In the genomic region with DNA sequence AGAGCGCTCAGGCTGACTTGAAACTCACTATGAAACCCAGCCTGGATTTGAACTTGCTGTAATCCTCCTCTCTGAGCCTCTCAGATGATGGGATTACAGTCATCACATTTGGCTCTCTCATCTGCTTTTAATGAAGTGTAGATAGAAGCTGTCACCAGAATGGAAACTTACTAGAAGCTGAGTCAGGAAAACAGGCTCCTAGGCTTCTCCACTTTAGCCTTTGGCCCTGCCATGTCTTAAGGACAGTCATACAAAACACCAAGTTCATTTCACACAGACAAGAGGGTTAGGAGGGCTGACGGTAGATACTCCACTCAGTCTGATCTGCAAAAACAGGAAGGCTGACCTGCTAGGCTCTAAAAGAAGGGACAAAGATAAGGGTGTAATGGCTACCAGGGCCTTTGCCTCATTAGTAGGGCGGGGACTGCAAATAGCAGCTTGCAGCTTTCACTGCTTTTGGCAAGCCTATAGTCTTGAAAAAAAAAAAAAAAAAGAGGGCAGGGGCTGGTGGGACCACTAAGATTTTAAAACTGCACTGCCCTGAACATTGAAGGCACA, we compare ENCODE assay signal across 11 mouse cellular contexts. TPM values are rescaled to one million over a fixed set of nuclear protein-coding genes. Genes with fewer than 3 reads are reported as not detected.
DNase-seq lines count a peak whose midpoint lies in the region; ATAC-seq and TF ChIP-seq lines count a peak whose summit lies in the region.
"Had no signal": no experiment of that assay in that cellular context is flagged by ENCODE, and none has a peak within 500 bp of the region (broad histone marks: within the 10 kb centered on the region; RNA-seq: fewer than 3 reads in every experiment).

No protein-coding gene starts in this region.

- H3K9ac ChIP-seq in embryonic facial prominence, embryonic 15.5 days = no peak overlapping the region
- H3K9ac ChIP-seq in kidney, postnatal 0 days (ENCODE audit: low read depth, low read length) = no peak overlapping the region
- no peak overlapping the region for H3K9ac ChIP-seq in intestine, postnatal 0 days (ENCODE audit: low read depth, low read length)
- no peak overlapping the region for H3K9ac ChIP-seq in stomach, embryonic 15.5 days
- H3K9ac ChIP-seq: hindbrain, embryonic 15.5 days had no signal

- DNase-seq in embryonic facial prominence, embryonic 10.5 days (ENCODE audit: low spot score) = no peak
- no peak for DNase-seq in kidney, postnatal 0 days (ENCODE audit: low spot score)
- DNase-seq in kidney, postnatal 14 days = no peak
- no peak for DNase-seq in natural killer cell, adult 2 months (ENCODE audit: low spot score in 2 of 2)
- DNase-seq in cerebellum, postnatal 14 days = no peak
- DNase-seq: thymus, postnatal 36 days had no signal

- no peaks in the 10 kb centered on the region for H3K27me3 ChIP-seq in embryonic facial prominence, embryonic 15.5 days
- H3K27me3 ChIP-seq in embryonic facial prominence, embryonic 10.5 days (replicated peaks; ENCODE audit: low read depth, poor library complexity, severe bottlenecking) = no peaks in the 10 kb centered on the region
- H3K27me3 ChIP-seq in kidney, postnatal 0 days (ENCODE audit: insufficient read depth, low read length) = no peaks in the 10 kb centered on the region
- H3K27me3 ChIP-seq in intestine, postnatal 0 days (replicated peaks; ENCODE audit: control insufficient read depth, insufficient read depth, low read length) = no peaks in the 10 kb centered on the region
- no peaks in the 10 kb centered on the region for H3K27me3 ChIP-seq in stomach, embryonic 15.5 days (replicated peaks)
- H3K27me3 ChIP-seq: hindbrain, embryonic 15.5 days had no signal

- H3K9me3 ChIP-seq in embryonic facial prominence, embryonic 15.5 days (replicated peaks) = no peaks in the 10 kb centered on the region
- no peaks in the 10 kb centered on the region for H3K9me3 ChIP-seq in embryonic facial prominence, embryonic 10.5 days
- H3K9me3 ChIP-seq in kidney, postnatal 0 days (replicated peaks; ENCODE audit: low read length) = no peaks in the 10 kb centered on the region
- no peaks in the 10 kb centered on the region for H3K9me3 ChIP-seq in intestine, postnatal 0 days (ENCODE audit: control insufficient read depth)
- no peaks in the 10 kb centered on the region for H3K9me3 ChIP-seq in stomach, embryonic 15.5 days
- H3K9me3 ChIP-seq: hindbrain, embryonic 15.5 days had no signal

- TF ChIP-seq CTCF in kidney, postnatal 0 days (IDR thresholded peaks at IDR 0.05; ENCODE audit: low read depth) = no peak
- no peak for TF ChIP-seq CTCF in intestine, postnatal 0 days (IDR thresholded peaks at IDR 0.05; ENCODE audit: low read depth)

- H3K4me3 ChIP-seq in embryonic facial prominence, embryonic 15.5 days (replicated peaks) = no peak overlapping the region
- no peak overlapping the region for H3K4me3 ChIP-seq in embryonic facial prominence, embryonic 10.5 days
- no peak overlapping the region for H3K4me3 ChIP-seq in kidney, postnatal 0 days (replicated peaks; ENCODE audit: low read depth, low read length)
- H3K4me3 ChIP-seq in intestine, postnatal 0 days (ENCODE audit: low read depth, low read length) = no peak overlapping the region
- H3K4me3 ChIP-seq in stomach, embryonic 15.5 days (replicated peaks) = no peak overlapping the region
- H3K4me3 ChIP-seq: hindbrain, embryonic 15.5 days had no signal

- H3K27ac ChIP-seq in embryonic facial prominence, embryonic 15.5 days (replicated peaks) = 0 out of 2 replicates have a peak overlapping the region, but pooled peaks have one; percentile 67
- no peak overlapping the region for H3K27ac ChIP-seq in embryonic facial prominence, embryonic 10.5 days (replicated peaks)
- 0 out of 2 replicates have a peak overlapping the region, but pooled peaks have one; percentile 13 for H3K27ac ChIP-seq in kidney, postnatal 0 days
- H3K27ac ChIP-seq in intestine, postnatal 0 days (ENCODE audit: low read depth, low read length) = peak overlapping the region; percentile 75
- H3K27ac ChIP-seq in stomach, embryonic 15.5 days = peak overlapping the region; percentile 44; the same call in 1 of the 2 replicates

- WGBS in embryonic facial prominence, embryonic 15.5 days = 80% methylated on average over 3 of the region's 3 CpGs
- WGBS in embryonic facial prominence, embryonic 10.5 days = 72% methylated on average over 3 of the region's 3 CpGs
- WGBS in kidney, postnatal 0 days = 81% methylated on average over 3 of the region's 3 CpGs
- 57% methylated on average over 3 of the region's 3 CpGs for WGBS in intestine, postnatal 0 days
- WGBS in stomach, embryonic 15.5 days = 71% methylated on average over 3 of the region's 3 CpGs

- no peak for ATAC-seq in embryonic facial prominence, embryonic 15.5 days (ENCODE audit: insufficient number of reproducible peaks, low FRiP score, low TSS enrichment, low read depth)
- no peak for ATAC-seq in kidney, postnatal 0 days (replicated peaks; ENCODE audit: low FRiP score, low read depth)
- ATAC-seq in intestine, postnatal 0 days = no peak; the same call in 1 of the 2 replicates
- ATAC-seq in stomach, embryonic 15.5 days (ENCODE audit: insufficient read depth, low FRiP score, low read depth) = no peak
- ATAC-seq: midbrain, embryonic 16.5 days had no signal

- no peak overlapping the region for H3K4me2 ChIP-seq in embryonic facial prominence, embryonic 15.5 days (replicated peaks)
- no peak overlapping the region for H3K4me2 ChIP-seq in kidney, postnatal 0 days (ENCODE audit: low read length)
- H3K4me2 ChIP-seq in intestine, postnatal 0 days (replicated peaks; ENCODE audit: low read depth) = no peak overlapping the region
- H3K4me2 ChIP-seq in stomach, embryonic 15.5 days = no peak overlapping the region
- H3K4me2 ChIP-seq: hindbrain, embryonic 15.5 days had no signal

- H3K36me3 ChIP-seq in embryonic facial prominence, embryonic 15.5 days = peaks cover 6% of the 10 kb centered on the region; the same call in 1 of the 2 replicates
- peaks cover 66% of the 10 kb centered on the region for H3K36me3 ChIP-seq in embryonic facial prominence, embryonic 10.5 days (replicated peaks)
- 0 out of 2 replicates have a peak, but pooled peaks cover 8% of the 10 kb centered on the region for H3K36me3 ChIP-seq in kidney, postnatal 0 days (ENCODE audit: insufficient read depth, low read length)
- peaks cover 21% of the 10 kb centered on the region; the same call in 1 of the 2 replicates for H3K36me3 ChIP-seq in intestine, postnatal 0 days (ENCODE audit: control insufficient read depth, insufficient read depth)
- no peaks in the 10 kb centered on the region for H3K36me3 ChIP-seq in stomach, embryonic 15.5 days
- H3K36me3 ChIP-seq: hindbrain, embryonic 15.5 days had no signal

- peaks cover 40% of the 10 kb centered on the region for H3K4me1 ChIP-seq in embryonic facial prominence, embryonic 15.5 days
- H3K4me1 ChIP-seq in embryonic facial prominence, embryonic 10.5 days = peaks cover 25% of the 10 kb centered on the region
- H3K4me1 ChIP-seq in kidney, postnatal 0 days (replicated peaks; ENCODE audit: insufficient read depth, low read length) = peaks cover 7% of the 10 kb centered on the region; the same call in 1 of the 2 replicates
- H3K4me1 ChIP-seq in intestine, postnatal 0 days (replicated peaks; ENCODE audit: control insufficient read depth, insufficient read depth, low read length) = peaks cover 33% of the 10 kb centered on the region
- H3K4me1 ChIP-seq in stomach, embryonic 15.5 days = peaks cover 13% of the 10 kb centered on the region

RNA-seq across cellular contexts. Expression of gene Fam53b, which starts 48.0 kb away (rescaled TPM):
- polyA plus RNA-seq in embryonic facial prominence, embryonic 15.5 days (2015; fragmentation: Nextera tagmentation; extraction: Ambion mirVana) = 21.6 and 22.5 TPM in 2 replicates
- polyA plus RNA-seq in embryonic facial prominence, embryonic 10.5 days (2016; fragmentation: Nextera tagmentation; extraction: Ambion mirVana) = 29.4 and 29.9 TPM in 2 replicates
- polyA plus RNA-seq in kidney, postnatal 0 days (2015; fragmentation: Nextera tagmentation; extraction: Ambion mirVana) = 17.1 and 17.5 TPM in 2 replicates
- 13.5 and 17.3 TPM in 2 replicates for polyA plus RNA-seq in intestine, postnatal 0 days (2015; fragmentation: Nextera tagmentation; extraction: Ambion mirVana)
- polyA plus RNA-seq in stomach, embryonic 15.5 days (2015; fragmentation: Nextera tagmentation; extraction: Ambion mirVana) = 15.5 and 17.3 TPM in 2 replicates
